11 mouse cellular contexts compared by ENCODE assay signal in genomic region chr14:118203031-118203430, GRCm38 (mm10). TPM values are rescaled to one million over a fixed set of nuclear protein-coding genes. Genes with fewer than 3 reads are reported as not detected.
DNase-seq lines count a peak whose midpoint lies in the region; ATAC-seq and TF ChIP-seq lines count a peak whose summit lies in the region.
"Had no signal": no experiment of that assay in that cellular context is flagged by ENCODE, and none has a peak within 500 bp of the region (broad histone marks: within the 10 kb centered on the region; RNA-seq: fewer than 3 reads in every experiment).

No protein-coding gene starts in this region.

- no peak overlapping the region for H3K9ac ChIP-seq in forebrain, postnatal 0 days
- H3K9ac ChIP-seq in forebrain, embryonic 15.5 days (replicated peaks) = no peak overlapping the region
- no peak overlapping the region for H3K9ac ChIP-seq in midbrain, postnatal 0 days (replicated peaks; ENCODE audit: low read length, poor library complexity, severe bottlenecking)
- no peak overlapping the region for H3K9ac ChIP-seq in midbrain, embryonic 15.5 days
- no peak overlapping the region for H3K9ac ChIP-seq in hindbrain, embryonic 16.5 days (ENCODE audit: low read depth, low read length)
- H3K9ac ChIP-seq: liver, embryonic 13.5 days; neural tube, embryonic 12.5 days had no signal

- WGBS in forebrain, postnatal 0 days = 83% methylated on average over 7 of the region's 7 CpGs
- 79% methylated on average over 7 of the region's 7 CpGs for WGBS in forebrain, embryonic 15.5 days
- WGBS in midbrain, postnatal 0 days = 88% methylated on average over 7 of the region's 7 CpGs
- WGBS in midbrain, embryonic 15.5 days = 81% methylated on average over 7 of the region's 7 CpGs
- WGBS in small intestine, adult 2 months = 74% methylated on average over 7 of the region's 7 CpGs
- WGBS in hindbrain, embryonic 16.5 days = 78% methylated on average over 7 of the region's 7 CpGs
- 74% methylated on average over 7 of the region's 7 CpGs for WGBS in hindbrain, embryonic 10.5 days

- no peaks in the 10 kb centered on the region for H3K9me3 ChIP-seq in forebrain, postnatal 0 days (ENCODE audit: low read length)
- H3K9me3 ChIP-seq in forebrain, embryonic 15.5 days = 0 out of 2 replicates have a peak, but pooled peaks cover 3% of the 10 kb centered on the region
- H3K9me3 ChIP-seq in midbrain, postnatal 0 days (ENCODE audit: low read length) = no peaks in the 10 kb centered on the region
- H3K9me3 ChIP-seq in midbrain, embryonic 15.5 days = no peaks in the 10 kb centered on the region
- H3K9me3 ChIP-seq in hindbrain, embryonic 16.5 days (ENCODE audit: control insufficient read depth, low read length) = no peaks in the 10 kb centered on the region
- peaks cover 7% of the 10 kb centered on the region; the same call in 1 of the 2 replicates for H3K9me3 ChIP-seq in hindbrain, embryonic 10.5 days
- H3K9me3 ChIP-seq: liver, embryonic 13.5 days; neural tube, embryonic 12.5 days had no signal

- no peaks in the 10 kb centered on the region for H3K27me3 ChIP-seq in forebrain, postnatal 0 days (ENCODE audit: insufficient read depth, low read length)
- no peaks in the 10 kb centered on the region for H3K27me3 ChIP-seq in forebrain, embryonic 15.5 days
- no peaks in the 10 kb centered on the region for H3K27me3 ChIP-seq in midbrain, postnatal 0 days (ENCODE audit: insufficient read depth, low read length)
- H3K27me3 ChIP-seq in midbrain, embryonic 15.5 days (replicated peaks) = no peaks in the 10 kb centered on the region
- no peaks in the 10 kb centered on the region for H3K27me3 ChIP-seq in small intestine, adult 2 months (ENCODE audit: control insufficient read depth, insufficient read depth, low read length)
- no peaks in the 10 kb centered on the region for H3K27me3 ChIP-seq in hindbrain, embryonic 16.5 days (replicated peaks; ENCODE audit: control insufficient read depth, insufficient read depth, low read length)
- 0 out of 2 replicates have a peak, but pooled peaks cover 3% of the 10 kb centered on the region for H3K27me3 ChIP-seq in hindbrain, embryonic 10.5 days (ENCODE audit: insufficient read depth, poor library complexity, severe bottlenecking)
- H3K27me3 ChIP-seq: liver, embryonic 13.5 days; neural tube, embryonic 12.5 days had no signal

- H3K4me2 ChIP-seq in forebrain, postnatal 0 days (ENCODE audit: low read depth) = no peak overlapping the region
- H3K4me2 ChIP-seq in forebrain, embryonic 15.5 days (replicated peaks) = no peak overlapping the region
- H3K4me2 ChIP-seq in midbrain, postnatal 0 days (ENCODE audit: low read depth, low read length, poor library complexity, severe bottlenecking) = no peak overlapping the region
- H3K4me2 ChIP-seq in midbrain, embryonic 15.5 days = no peak overlapping the region
- no peak overlapping the region for H3K4me2 ChIP-seq in hindbrain, embryonic 16.5 days (ENCODE audit: low read length)
- H3K4me2 ChIP-seq: liver, embryonic 13.5 days; neural tube, embryonic 12.5 days had no signal

- peak; percentile 16; the same call in 1 of the 2 replicates for TF ChIP-seq CTCF in forebrain, postnatal 0 days (IDR thresholded peaks at IDR 0.05; ENCODE audit: low read depth)
- TF ChIP-seq CTCF in midbrain, postnatal 0 days (IDR thresholded peaks at IDR 0.05) = peak; percentile 15; the same call in 1 of the 2 replicates
- peak; percentile 45; the same call in 1 of the 2 replicates for TF ChIP-seq CTCF in small intestine, adult 2 months (IDR thresholded peaks at IDR 0.05; ENCODE audit: extremely low read depth, insufficient read length, insufficient replicate concordance, low read depth, low read length)

- no peak for DNase-seq in forebrain, postnatal 0 days
- no peak for DNase-seq in midbrain, postnatal 0 days (ENCODE audit: low spot score)
- no peak for DNase-seq in hindbrain, embryonic 10.5 days (ENCODE audit: low spot score)
- DNase-seq: kidney, adult 8-10 months; liver, embryonic 13.5 days had no signal

- no peak overlapping the region for H3K27ac ChIP-seq in forebrain, postnatal 0 days (ENCODE audit: low read depth, low read length)
- no peak overlapping the region for H3K27ac ChIP-seq in forebrain, embryonic 15.5 days (replicated peaks)
- H3K27ac ChIP-seq in midbrain, postnatal 0 days (ENCODE audit: low read depth, low read length) = no peak overlapping the region
- no peak overlapping the region for H3K27ac ChIP-seq in midbrain, embryonic 15.5 days
- no peak overlapping the region for H3K27ac ChIP-seq in small intestine, adult 2 months (ENCODE audit: insufficient read depth, low read depth, low read length)
- H3K27ac ChIP-seq in hindbrain, embryonic 16.5 days (ENCODE audit: low read depth, low read length) = no peak overlapping the region
- no peak overlapping the region for H3K27ac ChIP-seq in hindbrain, embryonic 10.5 days
- H3K27ac ChIP-seq: liver, embryonic 13.5 days; neural tube, embryonic 12.5 days had no signal

- H3K36me3 ChIP-seq in forebrain, postnatal 0 days (ENCODE audit: insufficient read depth) = no peaks in the 10 kb centered on the region
- no peaks in the 10 kb centered on the region for H3K36me3 ChIP-seq in forebrain, embryonic 15.5 days
- H3K36me3 ChIP-seq in midbrain, postnatal 0 days (ENCODE audit: insufficient read depth, low read length) = no peaks in the 10 kb centered on the region
- no peaks in the 10 kb centered on the region for H3K36me3 ChIP-seq in midbrain, embryonic 15.5 days (replicated peaks)
- H3K36me3 ChIP-seq in small intestine, adult 2 months (ENCODE audit: control insufficient read depth, insufficient read depth, low read length) = no peaks in the 10 kb centered on the region
- H3K36me3 ChIP-seq in hindbrain, embryonic 16.5 days (ENCODE audit: control insufficient read depth, insufficient read depth, low read length) = no peaks in the 10 kb centered on the region
- no peaks in the 10 kb centered on the region for H3K36me3 ChIP-seq in hindbrain, embryonic 10.5 days
- H3K36me3 ChIP-seq: liver, embryonic 13.5 days; neural tube, embryonic 12.5 days had no signal

- no peaks in the 10 kb centered on the region for H3K4me1 ChIP-seq in forebrain, postnatal 0 days (ENCODE audit: insufficient read depth)
- no peaks in the 10 kb centered on the region for H3K4me1 ChIP-seq in forebrain, embryonic 15.5 days
- H3K4me1 ChIP-seq in midbrain, postnatal 0 days (ENCODE audit: insufficient read depth, low read length) = no peaks in the 10 kb centered on the region
- H3K4me1 ChIP-seq in midbrain, embryonic 15.5 days = no peaks in the 10 kb centered on the region
- no peaks in the 10 kb centered on the region for H3K4me1 ChIP-seq in small intestine, adult 2 months (ENCODE audit: control insufficient read depth, insufficient read depth, insufficient read length, low read length)
- H3K4me1 ChIP-seq in hindbrain, embryonic 16.5 days (ENCODE audit: control insufficient read depth, insufficient read depth, low read depth, low read length) = no peaks in the 10 kb centered on the region
- no peaks in the 10 kb centered on the region for H3K4me1 ChIP-seq in hindbrain, embryonic 10.5 days (replicated peaks)
- H3K4me1 ChIP-seq: liver, embryonic 13.5 days; neural tube, embryonic 12.5 days had no signal

- ATAC-seq in forebrain, postnatal 0 days = no peak
- no peak for ATAC-seq in forebrain, embryonic 15.5 days (replicated peaks)
- no peak for ATAC-seq in midbrain, postnatal 0 days (ENCODE audit: low FRiP score)
- no peak for ATAC-seq in midbrain, embryonic 15.5 days (replicated peaks)
- no peak for ATAC-seq in hindbrain, embryonic 16.5 days
- no peak; the same call in 1 of the 2 replicates for ATAC-seq in erythroid progenitor cell, adult 5-6 weeks (replicated peaks; ENCODE audit: low FRiP score, poor library complexity, severe bottlenecking)

- TF ChIP-seq POLR2A in small intestine, adult 2 months (IDR thresholded peaks at IDR 0.05; ENCODE audit: low read depth, low read length) = no peak

- no peak overlapping the region for H3K4me3 ChIP-seq in forebrain, postnatal 0 days (ENCODE audit: low read depth, low read length)
- H3K4me3 ChIP-seq in forebrain, embryonic 15.5 days = no peak overlapping the region
- no peak overlapping the region for H3K4me3 ChIP-seq in midbrain, postnatal 0 days (ENCODE audit: low read depth, low read length)
- H3K4me3 ChIP-seq in midbrain, embryonic 15.5 days = no peak overlapping the region
- no peak overlapping the region for H3K4me3 ChIP-seq in small intestine, adult 2 months (ENCODE audit: low read depth, low read length)
- no peak overlapping the region for H3K4me3 ChIP-seq in hindbrain, embryonic 16.5 days (ENCODE audit: low read length)
- H3K4me3 ChIP-seq in hindbrain, embryonic 10.5 days = no peak overlapping the region
- H3K4me3 ChIP-seq: liver, embryonic 13.5 days; neural tube, embryonic 12.5 days had no signal

RNA-seq across cellular contexts. Expression of gene Sox21, which starts 33.8 kb away (rescaled TPM):
- 9.3 and 14.2 TPM in 2 replicates for total RNA-seq in forebrain, postnatal 0 days (2014; rRNA removed)
- polyA plus RNA-seq in forebrain, postnatal 0 days (2015; fragmentation: Nextera tagmentation; extraction: Ambion mirVana) = 3.3 and 4.3 TPM in 2 replicates
- polyA plus RNA-seq in forebrain, embryonic 15.5 days (2015; fragmentation: Nextera tagmentation; extraction: Ambion mirVana) = 8.0 and 8.8 TPM in 2 replicates
- total RNA-seq in midbrain, postnatal 0 days (2014; rRNA removed) = 27.8 and 37.9 TPM in 2 replicates
- polyA plus RNA-seq in midbrain, postnatal 0 days (2015; fragmentation: Nextera tagmentation; extraction: Ambion mirVana) = 6.4 and 7.4 TPM in 2 replicates
- 9.8 and 11.6 TPM in 2 replicates for polyA plus RNA-seq in midbrain, embryonic 15.5 days (2015; fragmentation: Nextera tagmentation; extraction: Ambion mirVana)
- 0.06 and 5.2 TPM in 2 replicates for polyA plus RNA-seq in small intestine, adult 2 months (2012; rRNA removed)
- polyA plus RNA-seq in hindbrain, embryonic 16.5 days (2015; fragmentation: Nextera tagmentation; extraction: Ambion mirVana) = 2.2 and 3.6 TPM in 2 replicates
- not detected in 2 replicates for total RNA-seq in erythroid progenitor cell, adult 5-6 weeks (2015; ENCODE audit: low replicate concordance)
- not detected in 2 replicates for total RNA-seq in erythroid progenitor cell, adult 5-6 weeks (2017; ENCODE audit: low replicate concordance)
- 7.6 and 9.3 TPM in 2 replicates for polyA plus RNA-seq in hindbrain, embryonic 10.5 days (2016; fragmentation: Nextera tagmentation; extraction: Ambion mirVana)
- polyA plus RNA-seq: liver, embryonic 13.5 days had no signal
